Mouse (Mus musculus) monocyte, adult 2 months (primary cell): ENCODE measurements around the gene Olfr389.

Experiments
- DNase-seq, 2 experiments: peaks; one replicate each; pipeline ENCODE4 v3.0.0; 2022; ENCODE audit warnings: low spot score in 2 of 2, low read depth in 1 of 2

Olfr389 gene

GRCm38 (mm10) chr11:73780613-73781012 is at the start of gene Olfr389:
Olfr389 (minus strand) TSS chr11:73780713.
- DNase-seq: no peak

DNA sequence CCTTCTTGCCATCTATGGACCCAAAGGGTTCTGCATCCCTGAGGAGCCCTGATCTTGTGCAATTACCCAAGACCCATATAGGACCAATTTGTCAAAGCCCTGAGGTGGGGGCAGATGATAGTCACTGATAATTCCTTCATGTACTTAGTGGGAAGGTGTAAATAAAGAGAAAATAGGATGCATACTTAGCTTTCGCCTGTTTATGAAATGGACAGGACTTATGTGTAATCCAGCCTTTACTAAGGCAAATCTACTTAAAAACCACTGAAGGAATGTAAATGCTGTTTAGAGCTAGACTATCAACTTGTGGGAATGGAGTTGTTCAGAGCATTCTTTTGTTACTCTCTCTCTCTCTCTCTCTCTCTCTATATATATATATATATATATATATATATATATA is 36.4 kb upstream of the Olfr389 start, which contains the start of gene Olfr392:
TSS of gene Olfr392 (minus strand) at position 101 of the 400 bp plus-strand sequence.
- no peak for DNase-seq

- no peak for DNase-seq
Observed at GRCm38 (mm10) chr11:73802952-73803351, 22.4 kb upstream of the Olfr389 start, which contains the start of gene Olfr391-ps. Olfr391-ps (minus strand) TSS chr11:73803052.

DNA sequence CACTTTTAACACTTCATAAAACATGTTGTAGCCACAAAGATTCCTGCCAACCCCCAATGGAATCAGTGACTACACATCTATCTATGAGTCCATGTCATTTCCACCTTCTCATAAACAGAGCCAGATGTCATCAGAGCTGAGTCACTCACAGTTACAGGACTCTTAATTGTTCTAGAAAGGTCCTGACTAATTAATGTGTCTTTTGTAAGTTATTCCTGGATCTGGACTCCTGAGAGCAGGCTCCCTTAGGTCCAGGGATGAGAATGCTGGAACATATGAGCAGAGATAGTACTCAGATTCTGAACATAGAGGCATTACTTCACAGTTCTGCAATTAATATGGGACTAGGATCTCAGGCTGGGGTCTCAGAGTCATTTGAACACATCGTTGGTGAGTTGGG is 2.2 kb upstream of the Olfr389 start, which contains the start of gene Olfr390:
TSS of gene Olfr390 (plus strand) at position 301 of the 400 bp plus-strand sequence.
- no peak for DNase-seq

DNA sequence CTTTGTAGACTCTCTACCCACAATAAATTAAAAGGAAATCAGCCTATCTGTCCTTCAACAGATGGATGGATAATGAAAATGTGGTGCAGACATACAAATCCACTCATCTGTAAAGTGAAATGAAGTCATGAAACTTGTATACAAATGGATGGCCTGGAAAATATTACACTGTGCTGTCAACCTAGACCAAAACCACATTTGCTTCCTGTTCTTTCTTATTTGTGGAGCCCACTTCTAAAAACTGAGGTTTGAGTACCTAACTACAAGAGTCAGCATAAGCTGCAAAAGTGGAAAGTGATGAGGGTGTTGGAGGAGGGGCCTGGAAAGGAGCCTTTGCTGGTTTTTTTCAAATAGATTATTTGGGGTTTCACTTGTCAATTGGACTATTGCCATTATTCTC is 21.4 kb downstream of the Olfr389 start:
- no peak for DNase-seq
